Mouse (Mus musculus) 3T3-L1 (cell line): ENCODE measurements at regions not wholly inside any gene's neighbourhood (a gene's known extent, or its start where the extent isn't known, plus 50 kb on each side); places are given as distances from the start of the nearest gene placed in this dataset.

Experiments used
- DNase-seq: peaks from one replicate; pipeline ENCODE4 v3.0.0-alpha.2; 2015; ENCODE audit warnings: low read depth, low spot score

GRCm38 (mm10) chr13:107306232-107306631, 284.3 kb upstream of the Kif2a start:
- DNase-seq, result no peak

- no peak for DNase-seq
Observed at GRCm38 (mm10) chr13:107305738-107306137, 283.8 kb upstream of the Kif2a start.

GRCm38 (mm10) chr13:107303878-107304277, 282.0 kb upstream of the Kif2a start:
- no peak for DNase-seq

GRCm38 (mm10) chr13:107303322-107303721, 281.4 kb upstream of the Kif2a start:
- no peak for DNase-seq

GRCm38 (mm10) chr13:107300792-107301191, 278.9 kb upstream of the Kif2a start:
- no peak for DNase-seq

GRCm38 (mm10) chr13:107264581-107264980, 242.7 kb upstream of the Kif2a start:
- DNase-seq, result no peak

- no peak for DNase-seq
Observed at GRCm38 (mm10) chr13:107261479-107262050, 239.6 kb upstream of the Kif2a start.

GRCm38 (mm10) chr13:107260274-107260673, 238.3 kb upstream of the Kif2a start:
- no peak for DNase-seq

- no peak for DNase-seq
Observed at GRCm38 (mm10) chr13:107247792-107248505, 226.0 kb upstream of the Kif2a start.

GRCm38 (mm10) chr13:107246956-107247751, 225.2 kb upstream of the Kif2a start:
- no peak for DNase-seq

- no peak for DNase-seq
Observed at GRCm38 (mm10) chr13:107244173-107244572, 222.2 kb upstream of the Kif2a start.

GRCm38 (mm10) chr13:107239035-107239387, 217.1 kb upstream of the Kif2a start:
- DNase-seq, result no peak

GRCm38 (mm10) chr13:107238364-107239034, 216.6 kb upstream of the Kif2a start:
- DNase-seq, result no peak

- DNase-seq, result no peak
Observed at GRCm38 (mm10) chr13:107219456-107219855, 197.5 kb upstream of the Kif2a start.

- DNase-seq, result no peak
Observed at GRCm38 (mm10) chr13:107218351-107218750, 196.4 kb upstream of the Kif2a start.

- DNase-seq, result no peak
Observed at GRCm38 (mm10) chr13:107217825-107218224, 195.9 kb upstream of the Kif2a start.

- no peak for DNase-seq
Observed at GRCm38 (mm10) chr13:107213281-107213680, 191.4 kb upstream of the Kif2a start.

GRCm38 (mm10) chr13:107210676-107211075, 188.8 kb upstream of the Kif2a start:
- DNase-seq, result no peak

- DNase-seq, result peak; percentile 19
Observed at GRCm38 (mm10) chr13:107207354-107208181, 185.6 kb upstream of the Kif2a start.

GRCm38 (mm10) chr13:107199875-107200274, 177.9 kb upstream of the Kif2a start:
- DNase-seq, result no peak

- DNase-seq, result no peak
Observed at GRCm38 (mm10) chr13:107193426-107193825, 171.5 kb upstream of the Kif2a start.
